Mouse (Mus musculus) heart, embryonic 11.5 days (tissue): ENCODE data around the gene Cln3. TPM values are rescaled to one million over a fixed set of nuclear protein-coding genes. Genes with fewer than 3 reads are reported as not detected.

Experiments
- ATAC-seq: fragments of 200-750 bp; cut with Nextera tagmentation; replicated peaks from 2 replicates; pipeline ENCODE4 v1.8.0; 2017; ENCODE audit warnings: moderate library complexity; ENCODE audit not compliant: insufficient number of reproducible peaks, low FRiP score, low TSS enrichment
- H3K27ac ChIP-seq: fragments of 300-500 bp; sonication (generic); 2 replicates; pipeline ENCODE4 v1.5.1; 2014; ENCODE audit warnings: mild to moderate bottlenecking, low read depth, low read length
- H3K27me3 ChIP-seq: fragments of 300-500 bp; sonication (generic); 2 replicates; pipeline ENCODE4 v1.6.1; 2014; ENCODE audit warnings: mild to moderate bottlenecking, low read length, mixed read lengths; ENCODE audit not compliant: control insufficient read depth, insufficient read depth
- H3K36me3 ChIP-seq: fragments of 300-500 bp; sonication (generic); 2 replicates; pipeline ENCODE4 v1.6.1; 2014; ENCODE audit warnings: mild to moderate bottlenecking, low read length, moderate library complexity, mixed read lengths; ENCODE audit not compliant: control insufficient read depth, insufficient read depth
- H3K4me1 ChIP-seq: fragments of 300-500 bp; sonication (generic); 2 replicates; pipeline ENCODE4 v1.6.1; 2014; ENCODE audit warnings: low read length; ENCODE audit not compliant: control insufficient read depth, insufficient read depth
- H3K4me2 ChIP-seq: fragments of 300-500 bp; sonication (generic); 2 replicates; pipeline ENCODE4 v1.6.1; 2014; ENCODE audit warnings: mild to moderate bottlenecking, moderate library complexity
- H3K4me3 ChIP-seq: fragments of 300-500 bp; sonication (generic); 2 replicates; pipeline ENCODE4 v1.5.1; 2014; ENCODE audit warnings: low read depth, low read length
- H3K9ac ChIP-seq: fragments of 300-500 bp; sonication (generic); 2 replicates; pipeline ENCODE4 v1.6.1; 2014; ENCODE audit warnings: mild to moderate bottlenecking, low read depth, low read length, moderate library complexity
- H3K9me3 ChIP-seq: fragments of 300-500 bp; sonication (generic); replicated peaks from 2 replicates; pipeline ENCODE4 v1.6.1; 2016; ENCODE audit warnings: low read length; ENCODE audit not compliant: control insufficient read depth
- WGBS: fragments of 180-500 bp; shearing (Covaris S2); extraction: QIAGEN DNeasy Blood & Tissue Kit; methylation state at CpG from one replicate; pipeline ENCODE4 v1.1.7; 2014; ENCODE audit not compliant: insufficient replicate concordance; 5-methylcytosine and 5-hydroxymethylcytosine counted together
- polyA plus RNA-seq: library from polyadenylated mRNA; unstranded; fragments of >200 nt; fragmentation: Nextera tagmentation; extraction: Ambion mirVana; gene quantifications from 2 replicates; pipeline ENCODE4 v1.2.1, GENCODE M21; 2014

The Cln3 gene
- 16.3 and 19.7 TPM in 2 replicates for polyA plus RNA-seq

DNA sequence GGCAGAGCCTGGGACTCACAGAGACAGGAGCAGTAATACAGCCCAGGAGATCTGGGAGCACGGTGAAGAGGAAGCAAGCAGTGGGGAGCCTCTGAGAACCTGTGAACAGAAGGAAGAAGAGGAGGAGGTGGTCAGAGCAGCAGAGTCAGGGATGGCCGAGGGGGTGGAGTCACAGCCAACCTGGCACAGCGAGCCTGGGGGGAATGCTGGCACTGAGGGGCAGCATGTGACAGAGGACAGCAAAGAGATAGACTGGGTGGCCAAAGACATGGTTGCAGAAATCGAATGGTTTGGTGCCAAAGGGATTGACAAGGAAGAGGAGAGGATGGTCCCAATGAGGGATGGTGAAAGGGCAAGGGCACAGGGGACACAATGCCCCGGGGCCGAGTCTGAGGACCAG is at the start of gene Cln3:
TSS of gene Cln3 (minus strand) at position 101 of the 400 bp plus-strand sequence.
- 68% methylated on average over 6 of the region's 6 CpGs for WGBS
- peaks cover 12% of the 10 kb centered on the region for H3K27me3 ChIP-seq
- H3K4me2 ChIP-seq = no peak within 1 kb of the TSS
- H3K4me1 ChIP-seq = peaks cover 8% of the 10 kb centered on the region; the same call in 1 of the 2 replicates
- no peak within 1 kb of the TSS for H3K4me3 ChIP-seq
- no peaks in the 10 kb centered on the region for H3K36me3 ChIP-seq
- H3K9me3 ChIP-seq = no peaks in the 10 kb centered on the region
- no peak within 1 kb of the TSS for H3K27ac ChIP-seq
- ATAC-seq = no peak
- H3K9ac ChIP-seq = no peak within 1 kb of the TSS

DNA sequence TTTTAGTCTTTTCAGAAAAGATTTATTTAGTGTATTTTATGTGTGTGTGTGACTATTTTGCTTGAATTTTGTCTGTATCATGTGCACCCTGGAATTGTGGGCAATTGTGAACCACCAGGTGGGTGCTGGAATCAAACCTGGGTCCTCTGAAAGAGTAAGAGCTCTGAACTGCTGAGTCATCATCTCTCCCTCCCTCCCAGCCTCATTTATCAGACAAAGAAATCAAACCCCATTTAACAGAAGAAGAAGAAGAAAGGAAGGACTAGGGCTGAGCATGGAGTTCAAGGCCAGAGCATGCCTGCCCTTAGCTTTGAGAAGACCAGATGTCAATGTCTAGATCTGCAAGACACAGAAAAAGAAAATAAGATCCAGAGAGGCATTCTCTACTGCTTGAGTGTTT is 49.8 kb upstream of the Cln3 start:
- ATAC-seq = no peak
- no peak overlapping the region for H3K27ac ChIP-seq
- no peak overlapping the region for H3K4me2 ChIP-seq
- 0 out of 2 replicates have a peak, but pooled peaks cover 3% of the 10 kb centered on the region for H3K27me3 ChIP-seq
- no peaks in the 10 kb centered on the region for H3K4me1 ChIP-seq
- H3K9me3 ChIP-seq = no peaks in the 10 kb centered on the region
- H3K9ac ChIP-seq = no peak overlapping the region
- H3K4me3 ChIP-seq = no peak overlapping the region
- H3K36me3 ChIP-seq = no peaks in the 10 kb centered on the region

- Histone ChIP-seq H3K4me1 (no peaks in the 10 kb centered on the region), H3K9ac (no peak overlapping the region), H3K36me3 (no peaks in the 10 kb centered on the region), H3K4me2 (no peak overlapping the region), H3K4me3 (no peak overlapping the region), H3K27me3 (no peaks in the 10 kb centered on the region), H3K27ac (no peak overlapping the region), H3K9me3 (no peaks in the 10 kb centered on the region)
- 70% methylated on average over 2 of the region's 2 CpGs for WGBS
- no peak for ATAC-seq
These were observed 46.9 kb upstream of the Cln3 start for GRCm38 (mm10) chr7:126632478-126632877.

- no peak for ATAC-seq
- no peak within 1 kb of the TSS for H3K9ac ChIP-seq
- 85% methylated on average over 4 of the region's 4 CpGs for WGBS
These were observed 45.4 kb upstream of the Cln3 start, which contains the start of gene Nupr1 for GRCm38 (mm10) chr7:126630824-126631518. Nupr1 (minus strand) TSS chr7:126630861.

GRCm38 (mm10) chr7:126629915-126630314 is 44.3 kb upstream of the Cln3 start:
- H3K4me1 ChIP-seq = peaks cover 3% of the 10 kb centered on the region
- no peak for ATAC-seq
- no peaks in the 10 kb centered on the region for H3K27me3 ChIP-seq
- H3K9ac ChIP-seq = no peak overlapping the region
- no peak overlapping the region for H3K4me3 ChIP-seq
- WGBS = 64% methylated on average over 3 of the region's 3 CpGs
- no peak overlapping the region for H3K4me2 ChIP-seq
- H3K27ac ChIP-seq = no peak overlapping the region
- no peaks in the 10 kb centered on the region for H3K36me3 ChIP-seq
- H3K9me3 ChIP-seq = no peaks in the 10 kb centered on the region

More at GRCm38 (mm10) chr7:126630824-126631518, 45.4 kb upstream of the Cln3 start, which contains the start of gene Nupr1:
- Histone ChIP-seq H3K4me1 (no peaks in the 10 kb centered on the region), H3K36me3 (no peaks in the 10 kb centered on the region), H3K27ac (no peak within 1 kb of the TSS), H3K9me3 (no peaks in the 10 kb centered on the region), H3K4me3 (no peak within 1 kb of the TSS), H3K27me3 (no peaks in the 10 kb centered on the region), H3K4me2 (no peak within 1 kb of the TSS)

- no peaks in the 10 kb centered on the region for H3K9me3 ChIP-seq
- H3K36me3 ChIP-seq = no peaks in the 10 kb centered on the region
- no peak for ATAC-seq
- peaks cover 3% of the 10 kb centered on the region for H3K4me1 ChIP-seq
- H3K9ac ChIP-seq = no peak overlapping the region
- no peaks in the 10 kb centered on the region for H3K27me3 ChIP-seq
- 59% methylated on average over 6 of the region's 6 CpGs for WGBS
- no peak overlapping the region for H3K4me2 ChIP-seq
- no peak overlapping the region for H3K4me3 ChIP-seq
- no peak overlapping the region for H3K27ac ChIP-seq
These were observed 42.5 kb upstream of the Cln3 start for GRCm38 (mm10) chr7:126628111-126628510.

- no peak overlapping the region for H3K9ac ChIP-seq
- ATAC-seq = no peak
- H3K4me1 ChIP-seq = peaks cover 3% of the 10 kb centered on the region
- H3K27me3 ChIP-seq = no peaks in the 10 kb centered on the region
- H3K27ac ChIP-seq = no peak overlapping the region
- no peak overlapping the region for H3K4me2 ChIP-seq
- H3K36me3 ChIP-seq = no peaks in the 10 kb centered on the region
- H3K4me3 ChIP-seq = no peak overlapping the region
- H3K9me3 ChIP-seq = no peaks in the 10 kb centered on the region
- WGBS = 79% methylated on average over 3 of the region's 3 CpGs
These were observed 40.4 kb upstream of the Cln3 start for GRCm38 (mm10) chr7:126625807-126626600.

- no peak overlapping the region for H3K9ac ChIP-seq
- H3K4me2 ChIP-seq = peak overlapping the region; percentile 35
- ATAC-seq = 0 out of 2 replicates have a peak, but pooled peaks have one; percentile 35
- peaks cover 3% of the 10 kb centered on the region for H3K4me1 ChIP-seq
- H3K9me3 ChIP-seq = no peaks in the 10 kb centered on the region
- H3K27me3 ChIP-seq = no peaks in the 10 kb centered on the region
- WGBS = 35% methylated on average over 6 of the region's 6 CpGs
- no peak overlapping the region for H3K27ac ChIP-seq
- no peak overlapping the region for H3K4me3 ChIP-seq
- H3K36me3 ChIP-seq = no peaks in the 10 kb centered on the region
These were observed 39.8 kb upstream of the Cln3 start for GRCm38 (mm10) chr7:126625369-126625768.
